Mouse (Mus musculus) midbrain, postnatal 0 days (tissue): ENCODE data around the gene Ttpal. TPM values are rescaled to one million over a fixed set of nuclear protein-coding genes. Genes with fewer than 3 reads are reported as not detected.
A peak's percentile ranks its signal among the peaks of the same experiment; 100 is the strongest.

ENCODE experiments used
- ATAC-seq: fragments of 200-750 bp; cut with Nextera tagmentation; 2 replicates; pipeline ENCODE4 v1.8.0; 2017; ENCODE audit warnings: moderate number of reproducible peaks, mild to moderate bottlenecking, moderate TSS enrichment, moderate library complexity; ENCODE audit not compliant: low FRiP score
- DNase-seq: peaks from one replicate; pipeline ENCODE4 v3.0.0-alpha.2; 2015; ENCODE audit warnings: low spot score
- H3K27ac ChIP-seq: fragments of 300-500 bp; sonication (generic); 2 replicates; pipeline ENCODE4 v1.5.1; 2014; ENCODE audit warnings: low read depth, mild to moderate bottlenecking, low read length, mixed read lengths
- H3K27me3 ChIP-seq: fragments of 300-500 bp; sonication (generic); 2 replicates; pipeline ENCODE4 v1.6.1; 2014; ENCODE audit warnings: low read length, control low read depth, mixed read lengths; ENCODE audit not compliant: insufficient read depth
- H3K36me3 ChIP-seq: fragments of 300-500 bp; sonication (generic); 2 replicates; pipeline ENCODE4 v1.6.1; 2014; ENCODE audit warnings: low read length, control low read depth, mixed read lengths; ENCODE audit not compliant: insufficient read depth
- H3K4me1 ChIP-seq: fragments of 300-500 bp; sonication (generic); 2 replicates; pipeline ENCODE4 v1.6.1; 2014; ENCODE audit warnings: mild to moderate bottlenecking, control low read depth, antibody characterized with exemption, low read length, mixed read lengths; ENCODE audit not compliant: insufficient read depth
- H3K4me2 ChIP-seq: fragments of 300-500 bp; sonication (generic); 2 replicates; pipeline ENCODE4 v1.6.1; 2014; ENCODE audit warnings: low read depth, mild to moderate bottlenecking, low read length, mixed read lengths; ENCODE audit not compliant: poor library complexity, severe bottlenecking
- H3K4me3 ChIP-seq: fragments of 300-500 bp; sonication (generic); 2 replicates; pipeline ENCODE4 v1.5.1; 2014; ENCODE audit warnings: low read depth, mild to moderate bottlenecking, low read length, moderate library complexity
- H3K9ac ChIP-seq: fragments of 300-500 bp; sonication (generic); replicated peaks from 2 replicates; pipeline ENCODE4 v1.6.1; 2014; ENCODE audit warnings: mild to moderate bottlenecking, low read length, moderate library complexity, mixed read lengths; ENCODE audit not compliant: poor library complexity, severe bottlenecking
- H3K9me3 ChIP-seq: fragments of 300-500 bp; sonication (generic); 2 replicates; pipeline ENCODE4 v1.6.1; 2016; ENCODE audit warnings: low read length, control low read depth
- CTCF ChIP-seq: IDR thresholded peaks from 2 replicates; pipeline ENCODE4 v1.5.1; 2016; ENCODE audit warnings: antibody characterized with exemption, mild to moderate bottlenecking
- WGBS: fragments of 180-500 bp; shearing (Covaris S2); extraction: QIAGEN DNeasy Blood & Tissue Kit; methylation state at CpG from one replicate; pipeline ENCODE4 v1.1.7; 2014; 5-methylcytosine and 5-hydroxymethylcytosine counted together
- polyA plus RNA-seq: library from polyadenylated mRNA; unstranded; fragments of >200 nt; fragmentation: Nextera tagmentation; extraction: Ambion mirVana; gene quantifications from 2 replicates; pipeline ENCODE4 v1.2.1, GENCODE M21; 2015
- total RNA-seq: library from RNA; depleted of rRNA; stranded (reverse); fragments of >200 nt; gene quantifications from 2 replicates; pipeline ENCODE4 v1.2.3, GENCODE M21; 2014

The Ttpal gene
- total and polyA plus RNA-seq, 2 experiments from 2014 or later = 33.5 to 76.2 TPM

- Histone ChIP-seq H3K4me3 (no peak overlapping the region), H3K4me1 (no peaks in the 10 kb centered on the region), H3K9me3 (no peaks in the 10 kb centered on the region), H3K27me3 (no peaks in the 10 kb centered on the region), H3K36me3 (no peaks in the 10 kb centered on the region), H3K27ac (no peak overlapping the region), H3K4me2 (no peak overlapping the region), H3K9ac (no peak overlapping the region)
- ATAC-seq (no peak), DNase-seq (no peak)
- 83% methylated on average over 5 of the region's 5 CpGs for WGBS
- TF ChIP-seq CTCF = no peak
Measured at GRCm38 (mm10) chr2:163587506-163587905, 14.6 kb upstream of the Ttpal start.

DNA sequence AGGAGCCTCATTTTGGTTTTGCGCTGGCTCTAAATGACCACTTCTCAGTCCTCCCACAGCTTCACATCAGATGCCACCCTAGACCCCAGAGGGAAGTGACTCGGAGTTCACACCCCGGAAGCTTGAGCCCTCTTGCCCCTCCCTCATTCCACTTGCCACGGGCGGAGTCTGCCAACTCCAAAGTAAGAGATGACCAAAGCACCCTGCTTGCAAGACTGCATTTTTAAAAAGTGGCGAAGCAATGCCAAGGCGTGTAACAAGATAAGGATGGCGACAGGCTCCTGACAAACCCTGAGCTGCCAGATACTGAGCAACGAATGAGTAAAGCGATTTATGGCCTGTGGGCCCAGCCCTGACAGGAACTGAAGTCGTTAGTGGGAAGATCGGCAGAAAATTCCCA is 11.9 kb upstream of the Ttpal start:
- no peaks in the 10 kb centered on the region for H3K27me3 ChIP-seq
- no peaks in the 10 kb centered on the region for H3K9me3 ChIP-seq
- H3K36me3 ChIP-seq = no peaks in the 10 kb centered on the region
- H3K4me2 ChIP-seq = no peak overlapping the region
- 71% methylated on average over 12 of the region's 12 CpGs for WGBS
- no peak overlapping the region for H3K4me3 ChIP-seq
- H3K4me1 ChIP-seq = no peaks in the 10 kb centered on the region
- no peak for TF ChIP-seq CTCF
- no peak overlapping the region for H3K9ac ChIP-seq
- H3K27ac ChIP-seq = no peak overlapping the region
- DNase-seq (no peak), ATAC-seq (no peak)

DNA sequence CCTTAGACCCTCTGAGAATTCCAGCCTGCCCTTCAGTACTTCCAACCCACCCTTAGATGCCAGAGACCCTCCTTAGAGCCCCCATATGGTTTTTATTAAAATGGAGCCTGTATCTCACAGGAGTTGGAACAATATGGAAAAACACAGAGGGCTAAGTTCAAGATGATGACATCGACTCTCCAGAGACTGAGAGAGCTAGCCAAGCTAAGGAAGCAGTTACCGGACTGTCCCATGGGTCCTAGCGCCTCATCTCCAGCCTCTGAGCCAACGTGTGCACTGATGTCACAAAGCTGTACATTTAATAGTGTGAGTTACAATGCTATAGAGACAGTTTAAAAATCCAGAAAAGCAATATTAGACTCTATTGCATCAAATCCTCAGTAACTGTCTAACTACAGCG is 11.1 kb upstream of the Ttpal start:
- DNase-seq = no peak
- Histone ChIP-seq H3K27me3 (no peaks in the 10 kb centered on the region), H3K27ac (no peak overlapping the region), H3K4me1 (no peaks in the 10 kb centered on the region), H3K9ac (no peak overlapping the region), H3K9me3 (no peaks in the 10 kb centered on the region), H3K4me3 (no peak overlapping the region), H3K36me3 (no peaks in the 10 kb centered on the region), H3K4me2 (no peak overlapping the region)
- WGBS = 75% methylated on average over 5 of the region's 5 CpGs
- no peak for ATAC-seq
- TF ChIP-seq CTCF = no peak

DNA sequence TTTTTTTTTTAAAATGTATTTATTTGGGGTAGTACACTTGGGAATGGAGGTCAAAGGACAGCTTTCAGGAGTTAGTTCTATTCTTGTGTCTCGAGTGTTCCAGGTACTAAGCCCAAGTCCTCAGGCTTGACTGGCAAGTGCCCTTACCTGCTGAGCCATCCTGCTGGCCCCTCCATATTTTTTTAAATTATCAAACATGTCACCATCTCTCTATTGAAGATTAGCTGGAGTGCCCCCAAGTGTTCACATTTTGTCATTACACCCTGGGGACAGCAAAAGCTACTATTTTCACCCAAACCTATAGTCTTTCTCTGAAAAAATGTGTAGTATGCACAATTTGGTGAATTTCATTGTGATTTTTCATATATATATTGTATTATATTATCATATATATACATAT is 10.0 kb upstream of the Ttpal start:
- Histone ChIP-seq H3K4me1 (no peaks in the 10 kb centered on the region), H3K36me3 (no peaks in the 10 kb centered on the region), H3K27me3 (no peaks in the 10 kb centered on the region), H3K9ac (no peak overlapping the region), H3K27ac (no peak overlapping the region), H3K4me3 (no peak overlapping the region), H3K9me3 (no peaks in the 10 kb centered on the region), H3K4me2 (no peak overlapping the region)
- 84% methylated on average over 1 of the region's 1 CpGs for WGBS
- DNase-seq (peak; percentile 43), ATAC-seq (no peak)
- peak; percentile 63 for TF ChIP-seq CTCF

- Histone ChIP-seq H3K27me3 (no peaks in the 10 kb centered on the region), H3K4me2 (no peak overlapping the region), H3K36me3 (no peaks in the 10 kb centered on the region), H3K27ac (no peak overlapping the region), H3K9me3 (no peaks in the 10 kb centered on the region), H3K9ac (no peak overlapping the region), H3K4me1 (no peaks in the 10 kb centered on the region), H3K4me3 (no peak overlapping the region)
- ATAC-seq (no peak), DNase-seq (no peak)
- no peak for TF ChIP-seq CTCF
- 87% methylated on average over 10 of the region's 10 CpGs for WGBS
Measured at GRCm38 (mm10) chr2:163593636-163594282, 8.4 kb upstream of the Ttpal start.

DNA sequence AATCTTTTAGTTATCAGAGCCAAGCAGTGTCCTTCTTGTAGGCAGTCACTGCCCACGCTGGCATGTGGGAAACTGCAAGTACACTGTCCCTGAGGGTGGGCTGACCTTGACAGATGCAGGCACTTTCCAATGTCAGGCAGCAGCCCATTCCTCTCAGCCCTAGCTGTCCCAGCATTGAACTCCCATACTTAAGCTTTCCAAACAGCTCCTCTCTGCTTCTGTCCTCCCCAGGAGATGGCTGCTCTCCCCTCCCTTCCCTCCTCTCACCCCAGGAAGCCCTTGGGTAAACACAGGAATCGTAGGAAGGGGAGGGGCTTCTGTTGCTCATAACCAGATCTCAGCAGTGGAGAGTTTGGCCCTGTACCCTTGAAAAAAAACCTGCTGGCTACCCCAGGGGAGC is 7.0 kb upstream of the Ttpal start:
- 25% methylated on average over 2 of the region's 2 CpGs for WGBS
- ATAC-seq = no peak
- no peaks in the 10 kb centered on the region for H3K27me3 ChIP-seq

More for the DNA sequence above, 7.0 kb upstream of the Ttpal start:
- no peak overlapping the region for H3K4me2 ChIP-seq
- TF ChIP-seq CTCF = no peak
- no peaks in the 10 kb centered on the region for H3K9me3 ChIP-seq
- no peak overlapping the region for H3K27ac ChIP-seq
- no peaks in the 10 kb centered on the region for H3K36me3 ChIP-seq
- H3K9ac ChIP-seq = no peak overlapping the region
- DNase-seq = no peak
- H3K4me3 ChIP-seq = no peak overlapping the region
- no peaks in the 10 kb centered on the region for H3K4me1 ChIP-seq
